Mouse (Mus musculus) hindbrain, embryonic 13.5 days (tissue): ENCODE data around the gene Calu. TPM values are rescaled to one million over a fixed set of nuclear protein-coding genes. Genes with fewer than 3 reads are reported as not detected.
"Not testable (repeated sequence)": the region's sequence is repeated elsewhere in the genome, so short reads cannot be mapped to it uniquely, and the experiment has no call there.

Experiments
- ATAC-seq: fragments of 200-750 bp; cut with Nextera tagmentation; 2 replicates; pipeline ENCODE4 v1.8.0; 2017; ENCODE audit warnings: moderate TSS enrichment; ENCODE audit not compliant: low FRiP score
- H3K27ac ChIP-seq: fragments of 300-500 bp; sonication (generic); 2 replicates; pipeline ENCODE4 v1.5.1; 2015; ENCODE audit warnings: inconsistent platforms, mild to moderate bottlenecking, moderate library complexity
- H3K27me3 ChIP-seq: fragments of 300-500 bp; sonication (generic); 2 replicates; pipeline ENCODE4 v1.6.1; 2015; ENCODE audit warnings: mild to moderate bottlenecking, inconsistent platforms
- H3K36me3 ChIP-seq: fragments of 300-500 bp; sonication (generic); 2 replicates; pipeline ENCODE4 v1.6.1; 2015; ENCODE audit warnings: mild to moderate bottlenecking, inconsistent platforms
- H3K4me1 ChIP-seq: fragments of 300-500 bp; sonication (generic); replicated peaks from 2 replicates; pipeline ENCODE4 v1.6.1; 2015; ENCODE audit warnings: inconsistent platforms
- H3K4me2 ChIP-seq: fragments of 300-500 bp; sonication (generic); 2 replicates; pipeline ENCODE4 v1.6.1; 2015; ENCODE audit warnings: inconsistent platforms, mild to moderate bottlenecking, moderate library complexity
- H3K4me3 ChIP-seq: fragments of 300-500 bp; sonication (generic); 2 replicates; pipeline ENCODE4 v1.5.1; 2015; ENCODE audit warnings: mild to moderate bottlenecking, inconsistent platforms
- H3K9ac ChIP-seq: fragments of 300-500 bp; sonication (generic); 2 replicates; pipeline ENCODE4 v1.6.1; 2015; ENCODE audit warnings: mild to moderate bottlenecking, inconsistent platforms
- H3K9me3 ChIP-seq: fragments of 300-500 bp; sonication (generic); 2 replicates; pipeline ENCODE4 v1.6.1; 2016; ENCODE audit warnings: inconsistent platforms
- WGBS: fragments of 180-500 bp; shearing (Covaris S2); methylation state at CpG from one replicate; pipeline ENCODE4 v1.1.7; 2015; 5-methylcytosine and 5-hydroxymethylcytosine counted together
- polyA plus RNA-seq: library from polyadenylated mRNA; unstranded; fragments of >200 nt; fragmentation: Nextera tagmentation; extraction: Ambion mirVana; gene quantifications from 2 replicates; pipeline ENCODE4 v1.2.1, GENCODE M21; 2015

The Calu gene
- polyA plus RNA-seq, 1 experiment from 2014 or later = 164 TPM

DNA sequence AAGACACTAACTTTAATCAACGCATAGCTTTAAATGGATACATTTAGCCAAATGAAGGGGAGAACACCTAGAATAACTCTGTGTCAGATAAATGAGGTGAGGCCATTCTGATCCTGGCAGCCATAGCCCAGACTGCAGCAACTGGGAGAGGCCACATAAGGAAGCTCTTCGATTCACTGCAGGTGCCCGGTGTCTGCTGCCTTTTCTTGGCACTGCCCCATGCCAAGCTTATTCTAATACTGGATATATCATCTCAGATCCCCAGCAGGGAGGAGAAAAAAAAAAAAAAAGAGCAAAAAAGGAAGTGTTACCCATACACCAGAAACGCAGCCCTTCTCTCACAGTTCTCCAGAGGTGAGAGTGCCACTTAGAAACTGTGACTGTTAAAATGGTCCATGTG lies 29.5 kb downstream of the Calu start:
- H3K27me3 ChIP-seq = no peaks in the 10 kb centered on the region

GRCm38 (mm10) chr6:29378678-29379077 lies 30.8 kb downstream of the Calu start:
- Histone ChIP-seq H3K9ac (no peak overlapping the region), H3K27ac (no peak overlapping the region), H3K4me3 (no peak overlapping the region), H3K9me3 (no peaks in the 10 kb centered on the region), H3K4me1 (no peaks in the 10 kb centered on the region), H3K27me3 (no peaks in the 10 kb centered on the region), H3K36me3 (peaks cover 62% of the 10 kb centered on the region), H3K4me2 (no peak overlapping the region)
- ATAC-seq = no peak
- WGBS = 97% methylated on average over 10 of the region's 10 CpGs

More for the DNA sequence above, 29.5 kb downstream of the Calu start:
- Histone ChIP-seq H3K27ac (no peak overlapping the region), H3K9me3 (no peaks in the 10 kb centered on the region), H3K36me3 (peaks cover 74% of the 10 kb centered on the region), H3K4me2 (no peak overlapping the region), H3K4me3 (no peak overlapping the region), H3K4me1 (no peaks in the 10 kb centered on the region), H3K9ac (no peak overlapping the region)
- WGBS = 96% methylated on average over 4 of the region's 4 CpGs
- no peak for ATAC-seq

GRCm38 (mm10) chr6:29379954-29380353 lies 32.1 kb downstream of the Calu start:
- H3K27ac ChIP-seq = no peak overlapping the region
- peaks cover 50% of the 10 kb centered on the region for H3K36me3 ChIP-seq
- no peak overlapping the region for H3K9ac ChIP-seq
- ATAC-seq = no peak
- H3K4me1 ChIP-seq = no peaks in the 10 kb centered on the region
- no peak overlapping the region for H3K4me2 ChIP-seq
- H3K4me3 ChIP-seq = no peak overlapping the region
- H3K9me3 ChIP-seq = no peaks in the 10 kb centered on the region
- 95% methylated on average over 6 of the region's 6 CpGs for WGBS
- H3K27me3 ChIP-seq = no peaks in the 10 kb centered on the region

DNA sequence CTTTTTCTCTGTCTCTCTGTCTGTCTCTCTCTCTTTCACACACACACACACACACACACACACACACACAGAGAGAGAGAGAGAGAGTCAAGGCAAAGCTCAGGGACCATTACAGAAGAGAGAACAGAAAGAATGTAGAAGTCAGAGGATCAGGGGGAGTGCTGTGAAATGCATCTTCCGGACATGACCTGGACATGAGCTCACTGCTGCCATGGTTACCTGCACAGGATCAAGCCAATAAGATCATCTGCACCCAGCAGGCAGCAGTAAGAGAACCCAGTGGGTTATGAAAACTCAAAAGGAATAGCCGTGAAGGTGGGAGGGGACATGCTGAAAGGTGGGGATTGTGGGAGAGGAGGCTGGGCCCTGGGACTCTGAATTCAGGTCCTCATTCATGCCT lies 34.6 kb downstream of the Calu start:
- no peak overlapping the region for H3K4me2 ChIP-seq
- H3K4me1 ChIP-seq = no peaks in the 10 kb centered on the region
- no peaks in the 10 kb centered on the region for H3K9me3 ChIP-seq
- H3K27me3 ChIP-seq = peaks cover 2% of the 10 kb centered on the region; the same call in 1 of the 2 replicates
- no peak overlapping the region for H3K9ac ChIP-seq
- 49% methylated on average over 2 of the region's 2 CpGs for WGBS
- H3K36me3 ChIP-seq = peaks cover 26% of the 10 kb centered on the region
- H3K27ac ChIP-seq = no peak overlapping the region
- no peak for ATAC-seq
- H3K4me3 ChIP-seq = no peak overlapping the region

- ATAC-seq = 0 out of 2 replicates have a peak, but pooled peaks have one; percentile 28
- WGBS = 4% methylated on average over 12 of the region's 12 CpGs
- 0 out of 2 replicates have a peak within 1 kb of the TSS, but pooled peaks have one; percentile 0 for H3K27ac ChIP-seq
- H3K9me3 ChIP-seq = no peaks in the 10 kb centered on the region
- peak within 1 kb of the TSS; percentile 30; the same call in 1 of the 2 replicates for H3K9ac ChIP-seq
- H3K36me3 ChIP-seq = no peaks in the 10 kb centered on the region
- no peak within 1 kb of the TSS for H3K4me3 ChIP-seq
- H3K27me3 ChIP-seq = peaks cover 25% of the 10 kb centered on the region
- no peaks in the 10 kb centered on the region; the same call in 1 of the 2 replicates for H3K4me1 ChIP-seq
- H3K4me2 ChIP-seq = peak within 1 kb of the TSS; percentile 13; the same call in 1 of the 2 replicates
Measured at GRCm38 (mm10) chr6:29388052-29388518, 40.2 kb downstream of the Calu start, which contains the start of gene Opn1sw. Opn1sw (minus strand) TSS chr6:29388468.

- no peaks in the 10 kb centered on the region for H3K36me3 ChIP-seq
- peaks cover 27% of the 10 kb centered on the region for H3K27me3 ChIP-seq
- no peaks in the 10 kb centered on the region for H3K9me3 ChIP-seq
- 0 out of 2 replicates have a peak overlapping the region, but pooled peaks have one; percentile 0 for H3K27ac ChIP-seq
- 16% methylated on average over 11 of the region's 11 CpGs for whole genome bisulfite sequencing
- no peak overlapping the region for H3K4me3 ChIP-seq
- ATAC-seq = peak; percentile 72
- no peak overlapping the region for H3K9ac ChIP-seq
- H3K4me1 ChIP-seq = no peaks in the 10 kb centered on the region; the same call in 1 of the 2 replicates
- 0 out of 2 replicates have a peak overlapping the region, but pooled peaks have one; percentile 13 for H3K4me2 ChIP-seq
Measured at GRCm38 (mm10) chr6:29388606-29389080, 40.8 kb downstream of the Calu start.

GRCm38 (mm10) chr6:29389425-29389824 lies 41.6 kb downstream of the Calu start:
- Histone ChIP-seq H3K4me3 (no peak overlapping the region), H3K36me3 (no peaks in the 10 kb centered on the region), H3K9ac (no peak overlapping the region), H3K27ac (no peak overlapping the region), H3K9me3 (no peaks in the 10 kb centered on the region), H3K4me2 (no peak overlapping the region), H3K4me1 (no peaks in the 10 kb centered on the region; the same call in 1 of the 2 replicates), H3K27me3 (peaks cover 35% of the 10 kb centered on the region)
- 65% methylated on average over 9 of the region's 9 CpGs for WGBS
- no peak for ATAC-seq

GRCm38 (mm10) chr6:29390500-29390899 lies 42.6 kb downstream of the Calu start:
- 81% methylated on average over 1 of the region's 1 CpGs for WGBS
- not testable (repeated sequence) for H3K27ac ChIP-seq, H3K9ac ChIP-seq, ATAC-seq, H3K36me3 ChIP-seq, H3K4me3 ChIP-seq, H3K4me2 ChIP-seq, H3K9me3 ChIP-seq, H3K4me1 ChIP-seq
- peaks cover 45% of the 10 kb centered on the region for H3K27me3 ChIP-seq

DNA sequence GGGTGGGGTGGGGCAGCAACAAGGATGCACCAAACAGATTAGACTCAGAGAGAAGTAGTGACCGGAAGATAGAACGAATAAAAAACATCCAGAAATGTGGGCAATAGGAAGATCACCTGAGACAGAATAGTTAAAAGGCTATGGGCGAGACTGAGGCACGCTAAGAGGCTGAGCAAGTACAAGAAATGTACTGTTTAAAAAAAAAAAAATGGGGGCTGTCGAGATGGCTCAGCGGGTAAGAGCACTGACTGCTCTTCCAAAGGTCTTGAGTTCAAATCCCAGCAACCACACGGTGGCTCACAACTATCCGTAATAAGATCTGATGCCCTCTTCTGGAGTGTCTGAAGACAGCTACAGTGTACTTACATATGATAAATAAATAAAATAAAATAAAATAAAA lies 43.4 kb downstream of the Calu start:
- not testable (repeated sequence) for H3K36me3 ChIP-seq, H3K27ac ChIP-seq, ATAC-seq, H3K4me3 ChIP-seq, H3K4me2 ChIP-seq, H3K4me1 ChIP-seq, H3K9ac ChIP-seq, H3K9me3 ChIP-seq
- peaks cover 46% of the 10 kb centered on the region for H3K27me3 ChIP-seq
- 79% methylated on average over 8 of the region's 8 CpGs for WGBS

GRCm38 (mm10) chr6:29391802-29392201 lies 43.9 kb downstream of the Calu start:
- no peaks in the 10 kb centered on the region for H3K9me3 ChIP-seq
- ATAC-seq = no peak
- no peak overlapping the region for H3K4me2 ChIP-seq
- no peaks in the 10 kb centered on the region for H3K36me3 ChIP-seq
- H3K27ac ChIP-seq = no peak overlapping the region
- H3K4me3 ChIP-seq = no peak overlapping the region
- H3K4me1 ChIP-seq = peaks cover 9% of the 10 kb centered on the region
- peaks cover 46% of the 10 kb centered on the region for H3K27me3 ChIP-seq
- H3K9ac ChIP-seq = no peak overlapping the region
- WGBS = 73% methylated on average over 4 of the region's 4 CpGs

- H3K27me3 ChIP-seq = peaks cover 32% of the 10 kb centered on the region
- no peak for ATAC-seq
Measured at GRCm38 (mm10) chr6:29394286-29394685, 46.4 kb downstream of the Calu start.

GRCm38 (mm10) chr6:29395910-29396713 lies 48.2 kb downstream of the Calu start, which contains the start of gene Ccdc136:
Ccdc136 (plus strand) TSS chr6:29396309.
- WGBS = under 1% methylated on average over 44 of the region's 49 CpGs
- Histone ChIP-seq H3K27ac (peak within 1 kb of the TSS; percentile 85), H3K4me3 (peak within 1 kb of the TSS; percentile 69), H3K4me2 (peak within 1 kb of the TSS; percentile 84), H3K9me3 (no peaks in the 10 kb centered on the region), H3K27me3 (peaks cover 31% of the 10 kb centered on the region), H3K4me1 (peaks cover 20% of the 10 kb centered on the region), H3K9ac (peak within 1 kb of the TSS; percentile 87), H3K36me3 (peaks cover 3% of the 10 kb centered on the region; the same call in 1 of the 2 replicates)
- ATAC-seq = peak; percentile 94

More at GRCm38 (mm10) chr6:29394286-29394685, 46.4 kb downstream of the Calu start:
- H3K4me3 ChIP-seq = no peak overlapping the region
- 52% methylated on average over 1 of the region's 1 CpGs for WGBS
- no peak overlapping the region for H3K4me2 ChIP-seq
- H3K9ac ChIP-seq = no peak overlapping the region
- no peaks in the 10 kb centered on the region for H3K9me3 ChIP-seq
- peaks cover 2% of the 10 kb centered on the region; the same call in 1 of the 2 replicates for H3K36me3 ChIP-seq
- H3K27ac ChIP-seq = no peak overlapping the region
- peaks cover 20% of the 10 kb centered on the region for H3K4me1 ChIP-seq
